Mouse (Mus musculus) left cerebral cortex, adult 9 months (tissue): Measurements from ENCODE around the gene Lamtor2.

Source experiments
- DNase-seq, 2 experiments: peaks; one replicate each; pipeline ENCODE4 v3.0.0; 2022; ENCODE audit warnings: low spot score in 2 of 2

Gene Lamtor2

GRCm38 (mm10) chr3:88543174-88543573 lies 9.7 kb downstream of the Lamtor2 start:
- no peak for DNase-seq

DNA sequence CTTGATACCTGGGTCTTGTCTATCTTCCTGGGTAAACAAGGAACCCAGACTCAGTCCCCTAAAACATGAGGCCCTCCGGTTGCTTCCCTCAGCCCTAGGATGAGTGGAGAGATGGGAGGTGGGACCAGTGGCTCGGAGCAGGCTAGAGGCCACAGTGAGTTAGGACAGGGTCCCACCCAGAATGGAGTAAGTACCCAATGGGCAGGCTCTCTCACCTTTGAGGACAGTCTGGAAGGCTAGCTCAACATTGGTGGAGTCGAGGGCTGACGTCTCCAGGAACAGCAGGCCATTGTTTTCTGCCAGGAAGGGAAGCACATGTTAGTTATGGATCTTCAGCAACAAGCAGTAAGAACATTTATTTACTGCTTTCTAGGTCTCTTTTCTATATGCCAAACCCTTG lies 10.4 kb downstream of the Lamtor2 start:
- DNase-seq = no peak

GRCm38 (mm10) chr3:88541622-88542401 lies 11.1 kb downstream of the Lamtor2 start:
- DNase-seq = no peak

- no peak for DNase-seq
These were observed 12.8 kb downstream of the Lamtor2 start for GRCm38 (mm10) chr3:88540085-88540484.

DNA sequence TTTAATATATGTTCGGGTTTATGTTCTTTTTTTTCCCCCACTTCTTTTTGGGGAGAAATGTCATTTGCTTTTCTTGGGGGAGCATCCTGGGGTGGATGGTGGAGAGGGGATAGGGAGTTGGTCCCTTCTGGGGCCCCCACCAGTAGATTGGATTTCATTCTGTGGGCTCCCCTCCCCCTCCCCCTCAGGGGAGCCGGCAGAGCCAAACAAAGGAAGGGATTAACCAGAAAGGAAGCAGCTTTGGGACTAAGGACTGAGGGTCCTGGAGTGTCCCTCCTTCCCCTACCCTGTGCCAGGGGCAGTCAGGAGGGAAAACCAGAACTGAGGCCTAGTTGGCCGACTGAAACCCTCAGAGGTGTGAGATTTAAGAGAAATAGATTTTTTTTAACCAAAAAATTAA lies 13.5 kb downstream of the Lamtor2 start:
- DNase-seq = no peak

- no peak for DNase-seq
These were observed 14.4 kb downstream of the Lamtor2 start for GRCm38 (mm10) chr3:88538271-88539145.

DNA sequence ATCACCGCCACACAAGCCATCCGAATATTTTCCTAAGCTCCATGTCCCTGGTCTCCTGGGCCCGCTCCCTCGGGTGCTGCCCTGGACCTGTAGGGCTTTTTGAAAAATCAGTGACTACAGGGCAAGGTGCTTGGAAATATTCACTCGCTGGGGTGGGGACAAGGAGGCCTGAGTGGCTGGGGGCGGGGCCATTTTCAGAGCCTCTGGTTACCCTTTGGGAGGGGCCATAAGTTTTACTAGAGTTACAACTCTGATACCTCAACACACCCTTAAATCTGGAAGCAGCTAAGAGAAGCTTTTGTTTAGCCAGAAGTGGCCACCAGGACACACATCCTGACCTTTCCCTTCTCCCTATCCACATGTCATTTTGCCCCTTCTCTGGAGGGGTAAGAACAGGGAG lies 15.7 kb downstream of the Lamtor2 start:
- DNase-seq = no peak

- peak in 1 of 2 experiments; percentile 83 for DNase-seq
These were observed 16.6 kb downstream of the Lamtor2 start for GRCm38 (mm10) chr3:88536103-88536930.

- DNase-seq = no peak
These were observed 17.3 kb downstream of the Lamtor2 start for GRCm38 (mm10) chr3:88535527-88535926.

DNA sequence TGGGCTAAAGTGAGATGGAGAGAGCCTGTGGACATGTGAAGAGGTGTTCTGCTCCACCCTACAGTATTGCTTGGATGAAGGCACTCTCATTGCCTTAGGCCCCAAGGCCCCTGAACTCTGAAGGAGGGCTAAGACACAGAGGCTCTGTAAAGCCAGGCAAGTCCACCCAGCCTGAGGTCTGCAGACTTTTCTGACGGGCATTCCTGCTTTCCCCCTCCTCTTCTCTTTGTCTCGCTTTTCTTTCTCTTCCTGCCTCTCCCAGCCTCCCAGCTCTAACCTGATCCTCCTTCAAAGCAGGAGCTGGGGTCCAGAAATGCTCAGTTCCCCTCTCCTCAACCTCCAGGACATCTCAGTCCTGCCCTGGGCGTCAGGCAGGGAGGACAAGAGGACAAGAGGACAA lies 17.9 kb downstream of the Lamtor2 start:
- DNase-seq = no peak

- DNase-seq = no peak
These were observed 19.2 kb downstream of the Lamtor2 start for GRCm38 (mm10) chr3:88533706-88534105.

- DNase-seq = no peak
These were observed 20.0 kb downstream of the Lamtor2 start for GRCm38 (mm10) chr3:88532689-88533511.

DNA sequence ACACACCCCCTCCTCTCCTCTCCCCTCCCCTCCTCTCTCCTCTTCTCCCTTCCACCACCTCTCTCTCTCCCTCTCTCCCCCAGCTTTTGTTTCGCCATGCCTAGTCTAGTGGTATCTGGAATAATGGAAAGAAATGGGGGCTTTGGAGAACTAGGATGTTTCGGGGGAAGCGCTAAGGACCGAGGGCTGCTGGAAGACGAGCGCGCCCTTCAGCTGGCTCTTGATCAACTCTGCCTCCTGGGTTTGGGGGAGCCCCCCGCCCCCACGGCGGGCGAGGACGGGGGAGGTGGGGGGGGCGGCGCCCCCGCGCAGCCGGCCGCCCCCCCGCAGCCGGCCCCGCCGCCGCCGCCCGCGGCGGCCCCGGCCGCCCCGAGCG lies 20.6 kb downstream of the Lamtor2 start, which contains the start of gene Mex3a:
Mex3a (plus strand) TSS at position 97 of the 376 bp plus-strand sequence.
- no peak for DNase-seq

- DNase-seq = peak in 1 of 2 experiments; percentile 83
These were observed 21.3 kb downstream of the Lamtor2 start for GRCm38 (mm10) chr3:88531348-88532298.

DNA sequence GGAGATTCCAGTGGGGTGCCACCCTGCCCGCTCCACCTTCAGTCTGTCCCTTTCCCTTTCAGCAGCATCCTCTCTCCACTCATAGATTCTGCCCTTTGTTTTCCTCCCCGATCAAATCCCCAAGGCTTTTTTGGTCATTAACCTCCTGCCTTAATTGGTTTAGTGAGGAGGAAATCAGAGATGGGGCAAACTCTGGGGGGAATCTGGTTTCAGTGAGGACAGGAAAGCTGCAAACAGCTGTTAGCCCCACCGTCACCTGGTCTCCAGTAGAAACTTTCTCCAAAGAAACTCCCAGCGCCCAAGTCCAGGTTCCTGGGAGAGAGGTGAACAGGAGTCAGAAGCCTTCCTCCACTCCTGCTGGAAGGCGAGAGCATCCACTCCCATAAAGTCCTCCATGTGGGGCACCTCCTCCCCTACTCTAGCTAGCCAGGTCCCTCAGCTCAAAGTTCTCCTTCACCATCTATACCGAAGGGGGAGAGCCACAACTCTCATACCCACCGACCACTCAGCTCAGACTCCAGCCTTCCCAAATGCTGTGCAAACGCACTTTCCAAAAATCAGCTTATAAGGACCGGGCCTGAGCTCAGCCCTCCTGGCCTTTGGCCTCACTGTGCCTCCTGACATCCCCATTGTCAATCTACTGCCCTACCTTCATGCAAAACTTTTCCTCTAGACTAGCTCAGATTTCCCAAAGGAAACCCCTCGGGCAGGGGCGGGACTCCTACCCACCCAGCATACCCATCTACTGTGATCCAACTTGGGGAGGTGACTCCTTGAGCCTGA lies 22.6 kb downstream of the Lamtor2 start:
- DNase-seq = no peak

DNA sequence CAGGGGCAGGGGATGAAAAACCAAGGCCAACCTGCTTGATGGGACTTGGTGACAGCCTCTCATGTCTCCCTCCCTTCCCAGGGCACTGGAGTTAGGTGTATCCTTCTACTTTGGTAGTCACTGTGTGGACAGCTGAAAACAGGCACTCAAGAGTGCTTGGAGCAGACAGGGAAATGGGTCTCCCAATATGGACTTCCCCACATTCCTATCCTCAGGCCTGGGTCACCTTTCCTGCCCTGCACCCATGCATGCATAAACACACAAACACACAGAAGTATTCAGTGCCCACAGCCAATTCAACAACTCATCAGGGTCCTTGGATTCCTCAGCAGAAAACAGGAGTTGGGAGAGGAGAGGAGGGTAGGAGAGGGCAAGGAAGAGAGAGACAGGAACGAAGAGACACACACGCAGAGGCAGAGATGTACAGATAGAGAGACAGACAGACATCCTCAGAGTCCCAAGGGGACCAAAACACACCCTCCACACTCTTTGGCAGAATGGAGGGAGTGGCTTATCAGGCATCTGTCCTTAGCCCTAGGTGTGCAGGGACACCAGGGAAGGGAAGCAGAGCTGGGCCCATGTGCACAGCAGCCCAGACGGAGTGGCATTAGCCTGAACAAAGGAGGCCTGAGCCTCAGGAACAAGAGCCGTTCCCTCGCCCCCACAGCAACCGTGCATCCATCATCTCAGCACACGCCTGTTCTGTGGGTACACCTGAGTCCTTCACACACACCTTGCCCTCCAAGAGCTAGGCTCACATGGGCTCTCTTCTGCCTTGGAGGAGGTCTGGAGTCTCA lies 23.5 kb downstream of the Lamtor2 start:
- DNase-seq = no peak

DNA sequence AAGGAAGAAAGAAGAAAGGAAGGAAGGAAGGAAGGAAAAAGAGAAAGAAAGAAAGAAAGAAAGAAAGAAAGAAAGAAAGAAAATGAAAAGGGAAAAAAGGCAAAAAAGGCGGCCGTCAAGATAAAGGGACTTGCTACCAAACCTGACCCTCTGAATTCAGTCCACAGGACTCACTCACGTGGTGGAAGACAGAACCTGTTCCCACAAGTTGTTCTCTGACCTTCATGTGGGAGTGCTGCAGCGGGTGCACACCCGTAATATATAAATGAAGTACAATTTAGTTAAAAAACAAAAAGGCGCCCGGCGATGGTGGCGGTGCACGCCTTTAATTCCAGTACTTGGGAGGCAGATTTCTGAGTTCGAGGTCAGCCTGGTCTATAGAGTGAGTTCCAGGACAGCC lies 24.2 kb downstream of the Lamtor2 start:
- DNase-seq = no peak

GRCm38 (mm10) chr3:88527565-88527964 lies 25.3 kb downstream of the Lamtor2 start:
- DNase-seq = no peak
